Comparison of ENCODE assay signal across 20 mouse cellular contexts in the genomic region with DNA sequence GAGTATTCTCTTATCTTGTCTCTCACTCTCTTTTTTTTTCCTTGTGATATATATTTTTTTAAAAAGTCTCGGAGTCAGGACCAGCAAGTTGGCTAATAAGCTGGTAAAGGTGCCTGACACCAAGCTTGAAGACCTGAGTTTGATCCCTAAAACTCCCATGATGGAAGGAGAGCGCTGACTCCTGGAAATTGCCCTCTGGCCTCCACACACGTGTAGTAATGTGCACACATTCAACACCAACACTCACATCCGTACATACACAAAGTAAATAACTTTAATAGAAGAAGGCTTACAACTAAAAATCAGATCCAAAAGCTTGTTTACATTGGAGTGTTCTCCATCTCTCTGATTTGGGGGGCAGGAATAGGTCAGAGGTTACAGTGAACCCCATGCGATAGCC. TPM values are rescaled to one million over a fixed set of nuclear protein-coding genes. Genes with fewer than 3 reads are reported as not detected.
"Had no signal": no experiment of that assay in that cellular context is flagged by ENCODE, and none has a peak within 500 bp of the region (broad histone marks: within the 10 kb centered on the region; RNA-seq: fewer than 3 reads in every experiment).

No protein-coding gene starts in this region.

- H3K9ac ChIP-seq: limb, embryonic 12.5 days; lung, embryonic 15.5 days; midbrain, embryonic 12.5 days; neural tube, embryonic 15.5 days had no signal

- H3K9me3 ChIP-seq: limb, embryonic 12.5 days; lung, embryonic 15.5 days; megakaryocyte, embryonic 14.5 days; midbrain, embryonic 12.5 days; neural tube, embryonic 15.5 days had no signal

- H3K27me3 ChIP-seq: lung, embryonic 15.5 days; midbrain, embryonic 12.5 days had no signal

- H3K27ac ChIP-seq: left cerebral cortex, adult 2 months; limb, embryonic 12.5 days; lung, embryonic 15.5 days; macrophage; neural tube, embryonic 15.5 days had no signal

- H3K4me2 ChIP-seq: limb, embryonic 12.5 days; lung, embryonic 15.5 days; midbrain, embryonic 12.5 days; neural tube, embryonic 15.5 days had no signal

- H3K36me3 ChIP-seq: limb, embryonic 12.5 days; lung, embryonic 15.5 days; midbrain, embryonic 12.5 days; neural tube, embryonic 15.5 days had no signal

- DNase-seq: kidney, adult 11 months; kidney, adult 9 months; kidney, postnatal 14 days; liver; lung, postnatal 14 days; right cerebral cortex, adult 18-20 months; right cerebral cortex, postnatal 25 days; thymus, adult 18-20 months; thymus, postnatal 14 days had no signal

- H3K4me1 ChIP-seq: limb, embryonic 12.5 days had no signal

- H3K4me3 ChIP-seq: left cerebral cortex, adult 2 months; limb, embryonic 12.5 days; lung, embryonic 15.5 days; megakaryocyte, embryonic 14.5 days; midbrain, embryonic 12.5 days; neural tube, embryonic 15.5 days had no signal

RNA-seq across cellular contexts. Expression of gene Sgk2, which starts 13.9 kb away (rescaled TPM):
- total RNA-seq: midbrain, postnatal 0 days had no signal
- polyA plus RNA-seq: limb, embryonic 12.5 days; lung, embryonic 15.5 days; macrophage; midbrain, embryonic 12.5 days; midbrain, postnatal 0 days; neural tube, embryonic 11.5 days had no signal

RNA-seq across cellular contexts. Expression of gene L3mbtl1, which starts 29.9 kb away (rescaled TPM):
- polyA plus RNA-seq: liver, embryonic 16.5 days; macrophage; small intestine, adult 2 months had no signal
